Mouse (Mus musculus) MEL (cell line): ENCODE measurements around the gene Fam53b. TPM values are rescaled to one million over a fixed set of nuclear protein-coding genes. Genes with fewer than 3 reads are reported as not detected.
A peak's percentile ranks its signal among the peaks of the same experiment; 100 is the strongest.

Source experiments
- DNase-seq: peaks from one replicate; pipeline ENCODE4 v3.0.0; 2011; ENCODE audit warnings: low read depth, low spot score
- H3K27ac ChIP-seq: 2 replicates; pipeline ENCODE4 v1.5.1; 2012; ENCODE audit warnings: low read depth, mild to moderate bottlenecking, control low read depth, low read length, moderate library complexity; ENCODE audit not compliant: control insufficient read depth
- H3K27me3 ChIP-seq, 2 experiments: fragments of 150-350 bp in 1 of 2; sonication (generic) in 1 of 2; 2 replicates each; pipeline ENCODE4 v1.6.1; 2012; ENCODE audit warnings: low read length in 2 of 2, mild to moderate bottlenecking in 2 of 2, improper control_type of control experiment in 1 of 2, moderate library complexity in 1 of 2; ENCODE audit not compliant: insufficient read depth in 2 of 2, control insufficient read depth in 1 of 2
- H3K36me3 ChIP-seq, 2 experiments: 2 replicates each; pipeline ENCODE4 v1.6.1; 2012 to 2014; ENCODE audit warnings: low read length in 2 of 2, improper control_type of control experiment in 1 of 2, inconsistent platforms in 1 of 2, mild to moderate bottlenecking in 1 of 2; ENCODE audit not compliant: insufficient read depth in 2 of 2, control insufficient read depth in 1 of 2
- H3K4me1 ChIP-seq, 2 experiments: fragments of 150-350 bp in 1 of 2; sonication (generic) in 1 of 2; 2 replicates each; pipeline ENCODE4 v1.6.1; 2012; ENCODE audit warnings: low read length in 2 of 2, improper control_type of control experiment in 1 of 2, mild to moderate bottlenecking in 1 of 2; ENCODE audit not compliant: insufficient read depth in 2 of 2, control insufficient read depth in 1 of 2
- H3K4me3 ChIP-seq, 2 experiments: fragments of 150-350 bp in 1 of 2; sonication (generic) in 1 of 2; 2 replicates each; pipeline ENCODE4 v1.5.1; 2012; ENCODE audit warnings: low read depth in 2 of 2, low read length in 2 of 2, mild to moderate bottlenecking in 2 of 2, moderate library complexity in 2 of 2, control low read depth in 1 of 2, improper control_type of control experiment in 1 of 2; ENCODE audit not compliant: control insufficient read depth in 1 of 2, insufficient read depth in 1 of 2
- H3K79me2 ChIP-seq: 2 replicates; pipeline ENCODE4 v1.6.1; 2012; ENCODE audit warnings: mild to moderate bottlenecking, low read length, moderate library complexity; ENCODE audit not compliant: control insufficient read depth, poor library complexity, insufficient read depth
- H3K9ac ChIP-seq: 2 replicates; pipeline ENCODE4 v1.6.1; 2012; ENCODE audit warnings: low read depth, mild to moderate bottlenecking, control low read depth, low read length, moderate library complexity; ENCODE audit not compliant: control insufficient read depth, poor library complexity, severe bottlenecking
- H3K9me3 ChIP-seq: fragments of 150-350 bp; sonication (generic); replicated peaks from 2 replicates; pipeline ENCODE4 v1.6.1; 2012; ENCODE audit warnings: mild to moderate bottlenecking, low read length, improper control_type of control experiment, moderate library complexity; ENCODE audit not compliant: insufficient read depth
- CHD1 ChIP-seq: IDR thresholded peaks from 2 replicates; pipeline ENCODE4 v1.6.1; 2012; ENCODE audit warnings: low read depth, mild to moderate bottlenecking, inconsistent platforms, low read length, improper control_type of control experiment
- CHD2 ChIP-seq: IDR thresholded peaks from 2 replicates; pipeline ENCODE4 v1.6.1; 2011; ENCODE audit warnings: low read length, improper control_type of control experiment
- CTCF ChIP-seq, 3 experiments: IDR thresholded peaks in 2 of 3; conservative IDR thresholded peaks in 1 of 3; 2 replicates each; pipeline ENCODE4 v1.5.1; 2011 to 2012; ENCODE audit warnings: low read length in 3 of 3, low read depth in 2 of 3, mild to moderate bottlenecking in 2 of 3, improper control_type of control experiment in 1 of 3, inconsistent platforms in 1 of 3, mixed read lengths in 1 of 3, moderate library complexity in 1 of 3; ENCODE audit not compliant: control insufficient read depth in 1 of 3, insufficient read depth in 1 of 3, poor library complexity in 1 of 3, severe bottlenecking in 1 of 3
- E2F4 ChIP-seq: IDR thresholded peaks from 2 replicates; pipeline ENCODE4 v1.6.1; 2011; ENCODE audit warnings: low read depth, low read length, improper control_type of control experiment, borderline replicate concordance
- ELF1 ChIP-seq: IDR thresholded peaks from 2 replicates; pipeline ENCODE4 v1.6.1; 2014; ENCODE audit warnings: low read depth, mild to moderate bottlenecking, inconsistent platforms, low read length, improper control_type of control experiment, moderate library complexity
- EP300 ChIP-seq, 2 experiments: IDR thresholded peaks; 2 replicates each; pipeline ENCODE4 v1.6.1; 2011; ENCODE audit warnings: improper control_type of control experiment in 2 of 2, low read length in 2 of 2, low read depth in 1 of 2, mild to moderate bottlenecking in 1 of 2
- GATA1 ChIP-seq: IDR thresholded peaks from 2 replicates; pipeline ENCODE4 v1.6.1; 2011; ENCODE audit warnings: low read depth, low read length, improper control_type of control experiment
- KAT2A ChIP-seq: conservative IDR thresholded peaks from 2 replicates; pipeline ENCODE4 v1.6.1; 2012; ENCODE audit warnings: low read depth, low read length, improper control_type of control experiment, inconsistent platforms
- MAFK ChIP-seq: IDR thresholded peaks from 2 replicates; pipeline ENCODE4 v1.6.1; 2011; ENCODE audit warnings: low read depth, mild to moderate bottlenecking, low read length, improper control_type of control experiment, borderline replicate concordance
- MEF2A ChIP-seq: IDR thresholded peaks from 2 replicates; pipeline ENCODE4 v1.6.1; 2014; ENCODE audit warnings: low read depth, mild to moderate bottlenecking, inconsistent platforms, low read length, improper control_type of control experiment; ENCODE audit not compliant: poor library complexity, insufficient replicate concordance, severe bottlenecking; ENCODE audit errors: extremely low read depth
- MXI1 ChIP-seq: IDR thresholded peaks from 2 replicates; pipeline ENCODE4 v1.6.1; 2011; ENCODE audit warnings: mild to moderate bottlenecking, low read depth, low read length, improper control_type of control experiment
- MYC ChIP-seq: IDR thresholded peaks from 2 replicates; pipeline ENCODE4 v1.6.1; 2011; ENCODE audit warnings: low read depth, mild to moderate bottlenecking, low read length, improper control_type of control experiment, moderate library complexity
- NELFE ChIP-seq: IDR thresholded peaks from 2 replicates; pipeline ENCODE4 v1.6.1; 2011; ENCODE audit warnings: low read depth, low read length, improper control_type of control experiment
- NRF1 ChIP-seq: IDR thresholded peaks from 2 replicates; pipeline ENCODE4 v1.6.1; 2014; ENCODE audit warnings: low read depth, mild to moderate bottlenecking, inconsistent platforms, low read length, improper control_type of control experiment, moderate library complexity; ENCODE audit not compliant: poor library complexity, insufficient read depth, severe bottlenecking
- POLR2A ChIP-seq, 2 experiments: IDR thresholded peaks; 2 replicates each; pipeline ENCODE4 v1.6.1; 2011 to 2012; ENCODE audit warnings: low read length in 2 of 2, mild to moderate bottlenecking in 2 of 2, control low read depth in 1 of 2, improper control_type of control experiment in 1 of 2, low read depth in 1 of 2, moderate library complexity in 1 of 2; ENCODE audit not compliant: control insufficient read depth in 1 of 2, insufficient read depth in 1 of 2, poor library complexity in 1 of 2
- POLR2AphosphoS2 ChIP-seq: IDR thresholded peaks from 2 replicates; pipeline ENCODE4 v1.6.1; 2011; ENCODE audit warnings: low read length, improper control_type of control experiment
- POLR2AphosphoS5 ChIP-seq: IDR thresholded peaks from 2 replicates; pipeline ENCODE4 v1.6.1; 2012; ENCODE audit warnings: low read depth, borderline replicate concordance, mild to moderate bottlenecking, inconsistent platforms, low read length, moderate library complexity, mixed read lengths
- RAD21 ChIP-seq: IDR thresholded peaks from 2 replicates; pipeline ENCODE4 v1.6.1; 2011; ENCODE audit warnings: mild to moderate bottlenecking, low read depth, low read length, improper control_type of control experiment
- RCOR1 ChIP-seq: IDR thresholded peaks from 2 replicates; pipeline ENCODE4 v1.6.1; 2012; ENCODE audit warnings: low read depth, mild to moderate bottlenecking, inconsistent platforms, low read length, improper control_type of control experiment
- SMC3 ChIP-seq: IDR thresholded peaks from 2 replicates; pipeline ENCODE4 v1.6.1; 2011; ENCODE audit warnings: low read depth, low read length, improper control_type of control experiment
- TCF12 ChIP-seq: IDR thresholded peaks from 2 replicates; pipeline ENCODE4 v1.6.1; 2014; ENCODE audit warnings: low read depth, mild to moderate bottlenecking, inconsistent platforms, low read length, improper control_type of control experiment, moderate library complexity
- USF2 ChIP-seq, 2 experiments: IDR thresholded peaks; 2 replicates each; pipeline ENCODE4 v1.6.1; 2011 to 2012; ENCODE audit warnings: improper control_type of control experiment in 2 of 2, low read length in 2 of 2, borderline replicate concordance in 1 of 2, inconsistent platforms in 1 of 2, low read depth in 1 of 2, mild to moderate bottlenecking in 1 of 2; ENCODE audit not compliant: insufficient read depth in 1 of 2
- ZKSCAN1 ChIP-seq: IDR thresholded peaks from 2 replicates; pipeline ENCODE4 v1.6.1; 2012; ENCODE audit warnings: low read depth, mild to moderate bottlenecking, inconsistent platforms, low read length, improper control_type of control experiment, moderate library complexity
- ZMIZ1 ChIP-seq: IDR thresholded peaks from 2 replicates; pipeline ENCODE4 v1.6.1; 2012; ENCODE audit warnings: low read depth, mild to moderate bottlenecking, inconsistent platforms, low read length, improper control_type of control experiment, moderate library complexity
- ZNF384 ChIP-seq: IDR thresholded peaks from 2 replicates; pipeline ENCODE4 v1.6.1; 2012; ENCODE audit warnings: low read depth, mild to moderate bottlenecking, inconsistent platforms, low read length, improper control_type of control experiment
- polyA plus RNA-seq, 2 experiments: library from polyadenylated mRNA; stranded (reverse) in 1 of 2; unstranded in 1 of 2; fragments of >175 nt in 1 of 2; fragments of >200 nt in 1 of 2; gene quantifications; 2 replicates each; pipeline versions ENCODE4 v1.2.1 to v1.2.4; 2012; ENCODE audit warnings: low replicate concordance in 2 of 2, low read depth in 1 of 2; ENCODE audit not compliant: insufficient read length in 2 of 2, insufficient read depth in 1 of 2, missing spikeins in 1 of 2
- total RNA-seq: library from RNA; depleted of rRNA; stranded (reverse); fragments of 300-350 nt; gene quantifications from 2 replicates; pipeline ENCODE4 v1.2.3, GENCODE M21; 2012

The Fam53b gene
- total and polyA plus RNA-seq, 3 experiments = 7.9 to 15.4 TPM; not detected in 1

DNA sequence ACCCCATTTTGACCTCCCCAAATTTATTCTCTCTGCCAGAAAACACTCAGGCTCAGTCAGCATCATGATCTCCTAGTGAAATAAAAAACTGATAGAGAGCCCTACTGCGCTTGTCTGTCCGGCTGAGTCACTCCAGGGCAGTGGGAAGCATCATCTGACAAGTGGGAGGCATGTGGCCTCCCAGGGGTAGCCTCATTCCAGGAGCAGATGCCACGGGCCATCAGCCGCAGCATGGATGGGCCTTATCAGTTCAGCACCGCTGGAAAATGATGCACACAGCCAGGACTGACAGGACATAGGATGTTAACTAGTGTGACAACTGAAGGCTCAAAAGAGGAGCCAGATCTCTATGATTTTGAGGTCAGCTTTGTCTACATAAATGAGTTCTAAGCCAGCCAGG lies 27.6 kb upstream of the Fam53b start:
- Histone ChIP-seq H3K27me3 (no peaks in the 10 kb centered on the region), H3K4me1 (no peaks in the 10 kb centered on the region; a peak in 1 of 4 replicates), H3K36me3 (no peaks in the 10 kb centered on the region; a peak in 2 of 4 replicates), H3K27ac (no peak overlapping the region), H3K4me3 (no peak overlapping the region), H3K79me2 (no peaks in the 10 kb centered on the region), H3K9ac (no peak overlapping the region), H3K9me3 (no peaks in the 10 kb centered on the region)
- TF ChIP-seq KAT2A (no peak), MAFK (no peak), POLR2AphosphoS2 (no peak), ZMIZ1 (no peak)
- no peak for DNase-seq

DNA sequence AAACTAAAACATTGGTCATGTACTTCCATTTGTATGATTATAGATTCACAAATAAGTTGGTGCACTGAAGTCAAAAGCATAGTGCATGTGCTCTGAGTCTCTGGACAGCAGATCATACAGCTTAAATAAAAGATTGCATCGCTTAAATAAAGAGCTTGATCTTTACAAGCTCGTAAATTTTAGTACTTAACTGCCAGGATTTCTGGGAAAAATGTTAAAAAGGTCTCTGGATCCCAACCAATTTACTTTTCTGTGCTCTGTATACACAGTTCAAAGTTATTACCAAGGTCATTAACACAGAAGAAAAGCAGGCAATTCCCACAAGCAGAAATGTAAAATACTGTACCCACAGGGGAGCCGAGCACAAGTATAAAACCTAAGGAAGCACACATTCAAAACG lies 17.3 kb upstream of the Fam53b start:
- Histone ChIP-seq H3K36me3 (peaks cover 11 to 16% of the 10 kb centered on the region in 2 experiments), H3K79me2 (no peaks in the 10 kb centered on the region), H3K4me1 (peaks cover 5 to 13% of the 10 kb centered on the region in 2 experiments; a peak in 3 of 4 replicates), H3K9me3 (no peaks in the 10 kb centered on the region), H3K27ac (no peak overlapping the region), H3K27me3 (no peaks in the 10 kb centered on the region), H3K4me3 (no peak overlapping the region), H3K9ac (no peak overlapping the region)
- TF ChIP-seq TCF12 = no peak
- TF ChIP-seq E2F4 = no peak
- no peak for TF ChIP-seq MEF2A
- TF ChIP-seq CHD2 = no peak
- TF ChIP-seq SMC3 = no peak
- no peak for TF ChIP-seq CHD1
- TF ChIP-seq RCOR1 = no peak
- TF ChIP-seq ZKSCAN1 = no peak
- no peak for TF ChIP-seq ZNF384
- no peak for TF ChIP-seq NELFE
- TF ChIP-seq GATA1 = no peak
- no peak for DNase-seq

DNA sequence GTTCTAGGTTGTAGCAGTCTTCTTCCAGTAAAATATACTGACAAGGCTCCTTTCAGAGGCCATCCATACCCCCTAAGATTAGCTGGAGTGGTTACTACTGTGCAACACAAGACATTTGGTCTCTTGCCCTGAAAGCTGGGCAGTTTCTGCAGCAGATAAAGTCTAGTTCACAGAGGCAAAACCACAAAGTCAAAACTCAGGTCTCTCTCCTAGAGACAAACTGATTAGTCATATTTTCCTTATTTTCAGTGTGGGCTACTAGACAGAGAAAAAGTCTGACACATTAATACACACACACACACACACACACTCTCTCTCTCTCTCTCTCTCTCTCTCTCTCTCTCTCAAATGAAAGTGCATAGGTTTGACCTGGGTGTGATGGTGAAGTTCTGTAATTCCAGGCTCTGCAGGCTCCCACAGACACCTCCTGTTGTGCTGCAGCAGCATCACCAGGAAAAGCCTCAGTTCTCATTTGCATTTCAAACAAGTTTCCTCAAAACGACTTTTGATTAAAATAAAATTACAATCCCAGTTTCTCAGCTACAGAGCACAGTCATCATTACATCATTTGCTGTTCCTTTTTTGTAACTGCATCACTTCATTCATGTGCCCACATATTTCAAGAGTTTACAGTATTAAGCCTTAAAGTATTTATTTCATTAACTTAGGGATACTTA lies 10.8 kb upstream of the Fam53b start:
- Histone ChIP-seq H3K79me2 (no peaks in the 10 kb centered on the region), H3K27me3 (no peaks in the 10 kb centered on the region), H3K4me3 (no peak overlapping the region), H3K9ac (no peak overlapping the region), H3K36me3 (peaks cover 11 to 24% of the 10 kb centered on the region in 2 experiments), H3K4me1 (peaks cover 11 to 16% of the 10 kb centered on the region in 2 experiments), H3K9me3 (no peaks in the 10 kb centered on the region), H3K27ac (peak overlapping the region; percentile 45)
- DNase-seq = peak; percentile 90
- TF ChIP-seq MXI1 (no peak), CHD2 (no peak), ELF1 (no peak), ZMIZ1 (no peak), EP300 (IDR thresholded peaks at IDR 0.05; ENCODE audit: low read depth in 1 of 2, low read length in 2 of 2) (peak; percentile 69 to 76), POLR2AphosphoS5 (no peak), CTCF (IDR thresholded peaks at IDR 0.05 in 2 of 3, conservative IDR thresholded peaks at IDR 0.05 in 1 of 3; ENCODE audit: control insufficient read depth in 1 of 3, insufficient read depth in 1 of 3, low read depth in 2 of 3, low read length in 3 of 3, poor library complexity in 1 of 3, severe bottlenecking in 1 of 3) (no peak), KAT2A (no peak), POLR2AphosphoS2 (no peak), POLR2A (IDR thresholded peaks at IDR 0.05; ENCODE audit: control insufficient read depth in 1 of 2, insufficient read depth in 1 of 2, low read depth in 1 of 2, low read length in 2 of 2, poor library complexity in 1 of 2) (no peak), USF2 (IDR thresholded peaks at IDR 0.05; ENCODE audit: borderline replicate concordance in 1 of 2, insufficient read depth in 1 of 2, low read depth in 1 of 2, low read length in 2 of 2) (no peak), ZKSCAN1 (no peak), RAD21 (no peak), E2F4 (no peak), MYC (no peak), NELFE (no peak), NRF1 (no peak)
